Mouse (Mus musculus) heart, adult 18-20 months (tissue): Measurements from ENCODE around the gene Cnn3. TPM values are rescaled to one million over a fixed set of nuclear protein-coding genes. Genes with fewer than 3 reads are reported as not detected.

Source experiments
- DNase-seq, 2 experiments: peaks; one replicate each; pipeline ENCODE4 v3.0.0; 2021 to 2022; ENCODE audit warnings: mixed read lengths in 1 of 2
- total RNA-seq, 2 experiments: library from RNA; stranded (reverse); gene quantifications; 2 replicates each; pipeline ENCODE4 v1.2.3; 2021

The Cnn3 gene
- total RNA-seq, 2 experiments from 2014 or later = 37.4 to 41.5 TPM

- no peak for DNase-seq
Measured at GRCm38 (mm10) chr3:121490941-121491340, 64.6 kb downstream of the Cnn3 start.

DNA sequence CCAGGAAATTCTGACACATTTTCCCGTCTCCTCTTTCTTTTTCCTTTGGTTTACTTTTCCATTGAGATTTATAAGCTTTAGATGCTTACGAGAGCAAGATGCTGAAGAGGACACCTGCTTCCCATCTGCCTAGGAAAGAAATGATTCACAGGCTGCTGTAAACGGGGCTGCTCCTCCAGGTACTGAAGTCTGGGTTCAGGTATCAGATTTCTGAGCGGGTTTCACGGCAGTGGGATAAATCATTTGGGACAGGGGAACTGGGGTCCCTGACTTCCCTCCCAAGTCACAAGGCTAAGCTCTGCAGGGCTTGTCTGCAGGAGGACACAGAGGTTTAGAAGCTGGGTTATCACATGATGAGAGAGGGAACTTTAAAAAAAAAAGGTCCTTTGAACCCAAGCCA, 65.7 kb downstream of the Cnn3 start:
- DNase-seq = no peak

GRCm38 (mm10) chr3:121493997-121494421, 67.7 kb downstream of the Cnn3 start:
- no peak for DNase-seq

- DNase-seq = peak; percentile 78 to 88
Measured at GRCm38 (mm10) chr3:121500225-121500624, 73.9 kb downstream of the Cnn3 start.

GRCm38 (mm10) chr3:121500734-121501133, 74.4 kb downstream of the Cnn3 start:
- DNase-seq = peak; percentile 30 to 33

GRCm38 (mm10) chr3:121504927-121505487, 78.7 kb downstream of the Cnn3 start:
- no peak for DNase-seq

DNA sequence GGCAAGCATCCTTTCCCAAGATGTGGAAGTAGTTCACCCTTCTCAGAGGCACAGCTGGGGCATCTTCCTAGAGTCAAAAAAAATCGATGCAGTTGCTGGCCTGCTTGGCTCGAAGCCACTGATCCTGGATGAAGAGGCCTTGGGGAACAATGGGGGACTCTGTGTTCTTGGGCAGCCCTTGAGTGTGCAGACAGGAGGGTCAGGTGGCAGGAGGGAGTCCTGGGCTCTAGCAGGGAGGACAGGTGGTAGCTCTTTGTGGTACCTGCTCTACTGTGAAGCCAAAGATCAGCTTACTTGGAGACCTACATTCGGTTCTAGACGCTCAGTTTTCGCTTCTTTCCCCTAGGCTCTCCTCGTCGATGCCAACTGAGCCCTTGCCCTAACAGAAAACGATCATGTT, 79.9 kb downstream of the Cnn3 start:
- no peak for DNase-seq

DNA sequence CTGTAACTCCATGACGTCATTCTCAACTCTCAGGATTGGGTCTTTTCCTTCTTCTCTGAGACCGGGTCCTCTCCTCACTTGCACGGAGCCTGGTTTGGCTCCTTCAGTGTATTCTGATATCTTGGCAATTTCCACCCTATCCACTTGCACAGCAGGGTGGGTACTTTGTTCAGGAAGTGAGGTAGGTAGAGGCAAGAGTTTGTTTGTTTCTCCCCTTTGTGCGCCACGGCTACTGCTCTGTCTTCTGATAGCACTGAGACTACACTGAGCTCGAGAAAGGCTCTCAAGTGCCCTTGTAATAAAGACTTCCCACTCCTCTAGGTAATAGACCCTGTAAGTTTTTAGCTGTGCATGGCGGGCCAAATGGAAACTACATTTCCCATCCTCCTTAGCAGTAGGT, 80.5 kb downstream of the Cnn3 start:
- no peak for DNase-seq

DNA sequence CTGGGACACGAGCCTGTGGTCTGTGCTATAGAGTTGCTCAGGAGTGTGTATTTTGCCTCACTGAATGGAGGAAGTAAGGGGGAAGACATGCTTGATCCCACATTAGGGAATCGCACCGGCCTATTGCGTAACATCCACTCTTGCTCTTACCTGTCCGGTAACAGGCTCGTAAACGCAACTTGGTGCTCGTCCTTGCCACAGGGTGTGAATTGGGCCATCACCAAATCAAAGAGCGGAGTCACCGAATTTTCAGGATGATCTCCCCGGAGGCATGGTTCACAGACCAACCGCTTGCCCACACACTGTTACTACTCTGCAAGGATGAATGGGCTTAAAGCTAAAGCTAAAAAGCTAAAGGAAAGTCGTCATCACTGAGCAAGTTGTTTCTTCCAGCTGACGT, 81.4 kb downstream of the Cnn3 start:
- no peak for DNase-seq

Other genes starting within 250 kb of the Cnn3 start
- 1 to 10 TPM; 1.3 to 1.7 TPM for gene Tmem56, start 143.4 kb upstream of the Cnn3 start, total RNA-seq
- 10 to 100 TPM; 12.4 to 13.5 TPM for gene Alg14, start 134.7 kb upstream of the Cnn3 start, total RNA-seq
- gene Slc44a3, start 105.9 kb downstream of the Cnn3 start, total RNA-seq = under 1 TPM in 1 of 2 experiments, not detected in 1; 0.46 TPM
- not detected for gene 4930432M17Rik, start 244.3 kb downstream of the Cnn3 start, total RNA-seq